Mouse (Mus musculus) MEL (cell line): ENCODE measurements around the gene Tbc1d17.

Source experiments
- CTCF ChIP-seq, 3 experiments: IDR thresholded peaks in 2 of 3; conservative IDR thresholded peaks in 1 of 3; 2 replicates each; pipeline ENCODE4 v1.5.1; 2011 to 2012; ENCODE audit warnings: low read length in 3 of 3, low read depth in 2 of 3, mild to moderate bottlenecking in 2 of 3, improper control_type of control experiment in 1 of 3, inconsistent platforms in 1 of 3, mixed read lengths in 1 of 3, moderate library complexity in 1 of 3; ENCODE audit not compliant: control insufficient read depth in 1 of 3, insufficient read depth in 1 of 3, poor library complexity in 1 of 3, severe bottlenecking in 1 of 3
- GABPA ChIP-seq: IDR thresholded peaks from 2 replicates; pipeline ENCODE4 v1.6.1; 2012; ENCODE audit warnings: low read depth, mild to moderate bottlenecking, inconsistent platforms, low read length, improper control_type of control experiment, moderate library complexity
- MAFK ChIP-seq: IDR thresholded peaks from 2 replicates; pipeline ENCODE4 v1.6.1; 2011; ENCODE audit warnings: low read depth, mild to moderate bottlenecking, low read length, improper control_type of control experiment, borderline replicate concordance
- USF1 ChIP-seq: IDR thresholded peaks from 2 replicates; pipeline ENCODE4 v1.6.1; 2014; ENCODE audit warnings: low read depth, mild to moderate bottlenecking, inconsistent platforms, low read length, improper control_type of control experiment, moderate library complexity

DNA sequence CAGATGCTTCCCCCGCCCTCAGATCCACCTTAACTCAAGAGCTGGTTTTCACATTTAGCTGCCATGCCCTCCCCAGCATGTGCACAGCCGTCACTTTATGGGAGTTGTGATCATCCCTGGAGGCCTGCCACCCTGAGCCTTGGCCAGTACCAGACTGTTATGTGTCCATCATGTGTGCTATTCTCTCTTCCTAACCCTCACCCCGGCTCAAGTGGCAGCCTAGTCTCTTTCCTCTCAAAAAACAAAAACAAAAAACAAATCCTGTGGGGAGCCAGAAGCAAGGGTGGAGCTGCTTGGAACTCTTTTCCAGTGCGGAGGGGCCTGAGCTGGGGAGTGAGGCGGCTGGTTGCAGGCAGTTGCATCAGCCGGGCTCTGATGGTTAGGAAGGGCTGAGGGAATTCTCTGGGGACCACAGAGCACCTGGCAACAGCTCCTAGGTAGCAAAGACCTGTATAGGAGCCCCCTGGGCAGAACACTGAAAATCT is 30.1 kb downstream of the Tbc1d17 start:
- TF ChIP-seq MAFK (0 out of 2 replicates have a peak, but pooled peaks have one; percentile 30), CTCF (IDR thresholded peaks at IDR 0.05 in 2 of 3, conservative IDR thresholded peaks at IDR 0.05 in 1 of 3; ENCODE audit: control insufficient read depth in 1 of 3, insufficient read depth in 1 of 3, low read depth in 2 of 3, low read length in 3 of 3, poor library complexity in 1 of 3, severe bottlenecking in 1 of 3) (no peak), GABPA (no peak), USF1 (no peak)
